Mouse (Mus musculus) heart, adult 2 months (tissue): ENCODE measurements around the gene Zmiz2.

Experiments used
- CTCF ChIP-seq: fragments of 200-600 bp; IDR thresholded peaks from 2 replicates; pipeline ENCODE4 v1.8.1; 2022; ENCODE audit warnings: antibody characterized with exemption, mild to moderate bottlenecking, moderate library complexity
- EP300 ChIP-seq: fragments of 200-500 bp; IDR thresholded peaks from 2 replicates; pipeline ENCODE4 v1.6.1; 2011; ENCODE audit warnings: low read depth, low read length, control low read depth; ENCODE audit not compliant: insufficient read depth

- TF ChIP-seq CTCF (no peak), EP300 (no peak)
Observed at GRCm38 (mm10) chr11:6443102-6443501, 54.2 kb downstream of the Zmiz2 start.
